In the genomic region with DNA sequence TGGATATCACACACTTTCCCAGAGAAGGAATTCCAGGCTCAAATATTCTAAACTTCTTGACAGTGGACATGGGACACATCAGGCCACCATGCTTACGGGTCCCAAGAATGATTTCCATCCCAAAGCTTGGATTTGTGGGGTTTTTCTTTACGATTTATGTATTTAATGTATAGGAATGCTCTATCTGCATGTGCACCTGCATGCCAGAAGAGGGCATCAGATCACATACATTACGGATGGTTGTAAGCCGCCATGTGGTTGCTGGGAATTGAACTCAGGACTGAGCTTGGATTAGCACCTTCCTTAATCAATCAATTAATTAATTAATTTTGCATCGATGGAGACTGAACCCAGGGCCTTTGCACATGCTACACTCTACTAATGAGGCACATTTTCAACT, we compare ENCODE assay signal across 34 mouse cellular contexts. TPM values are rescaled to one million over a fixed set of nuclear protein-coding genes. Genes with fewer than 3 reads are reported as not detected.
A peak's percentile ranks its signal among the peaks of the same experiment; 100 is the strongest.
DNase-seq lines count a peak whose midpoint lies in the region; ATAC-seq and TF ChIP-seq lines count a peak whose summit lies in the region.
"Had no signal": no experiment of that assay in that cellular context is flagged by ENCODE, and none has a peak within 500 bp of the region (broad histone marks: within the 10 kb centered on the region; RNA-seq: fewer than 3 reads in every experiment).

No protein-coding gene starts in this region.

- no peak for TF ChIP-seq EP300 in lung, postnatal 0 days (IDR thresholded peaks at IDR 0.05)
- TF ChIP-seq EP300 in MEL (IDR thresholded peaks at IDR 0.05; ENCODE audit: low read depth in 1 of 2, low read length in 2 of 2): no peak

- ATAC-seq in kidney, postnatal 0 days (replicated peaks; ENCODE audit: low FRiP score, low read depth): no peak; the same call in 1 of the 2 replicates
- ATAC-seq in lung, postnatal 0 days: no peak
- ATAC-seq: forebrain, embryonic 15.5 days; liver, embryonic 12.5 days had no signal

- no peaks in the 10 kb centered on the region for H3K79me2 ChIP-seq in MEL (ENCODE audit: control insufficient read depth, insufficient read depth, low read length, poor library complexity)

- no peak for TF ChIP-seq POLR2A in MEL (IDR thresholded peaks at IDR 0.05; ENCODE audit: control insufficient read depth in 1 of 2, insufficient read depth in 1 of 2, low read depth in 1 of 2, low read length in 2 of 2, poor library complexity in 1 of 2)

- H3K27ac ChIP-seq in kidney, postnatal 0 days: no peak overlapping the region
- no peak overlapping the region for H3K27ac ChIP-seq in lung, postnatal 0 days (ENCODE audit: low read length)
- H3K27ac ChIP-seq in MEL (ENCODE audit: control insufficient read depth, low read depth, low read length): no peak overlapping the region
- H3K27ac ChIP-seq: embryonic facial prominence, embryonic 12.5 days; forebrain, embryonic 15.5 days; gastrocnemius, adult 2 months; hindbrain, embryonic 15.5 days; limb, embryonic 12.5 days; liver, embryonic 12.5 days; lung, embryonic 15.5 days; midbrain, embryonic 12.5 days had no signal

- H3K9me3 ChIP-seq in kidney, postnatal 0 days (replicated peaks; ENCODE audit: low read length): no peaks in the 10 kb centered on the region
- H3K9me3 ChIP-seq in lung, postnatal 0 days (ENCODE audit: low read length): no peaks in the 10 kb centered on the region
- H3K9me3 ChIP-seq in MEL (replicated peaks; ENCODE audit: insufficient read depth, low read length): no peaks in the 10 kb centered on the region
- H3K9me3 ChIP-seq: embryonic facial prominence, embryonic 12.5 days; forebrain, embryonic 15.5 days; heart, embryonic 12.5 days; hindbrain, embryonic 15.5 days; limb, embryonic 12.5 days; liver, embryonic 12.5 days; lung, embryonic 15.5 days; megakaryocyte, embryonic 14.5 days; midbrain, embryonic 12.5 days had no signal

- H3K9ac ChIP-seq in kidney, postnatal 0 days (ENCODE audit: low read depth, low read length): no peak overlapping the region
- H3K9ac ChIP-seq in lung, postnatal 0 days (replicated peaks; ENCODE audit: low read depth): no peak overlapping the region
- no peak overlapping the region for H3K9ac ChIP-seq in MEL (ENCODE audit: control insufficient read depth, low read depth, low read length, poor library complexity, severe bottlenecking)
- H3K9ac ChIP-seq: embryonic facial prominence, embryonic 12.5 days; forebrain, embryonic 15.5 days; heart, embryonic 12.5 days; hindbrain, embryonic 15.5 days; limb, embryonic 12.5 days; liver, embryonic 12.5 days; lung, embryonic 15.5 days; midbrain, embryonic 12.5 days had no signal

- 91% methylated on average over 5 of the region's 5 CpGs for WGBS in kidney, postnatal 0 days
- 90% methylated on average over 5 of the region's 5 CpGs for WGBS in lung, postnatal 0 days

- no peak overlapping the region for H3K4me2 ChIP-seq in kidney, postnatal 0 days (ENCODE audit: low read length)
- H3K4me2 ChIP-seq in lung, postnatal 0 days (replicated peaks; ENCODE audit: low read depth, low read length): no peak overlapping the region
- H3K4me2 ChIP-seq: embryonic facial prominence, embryonic 12.5 days; forebrain, embryonic 15.5 days; heart, embryonic 12.5 days; hindbrain, embryonic 15.5 days; limb, embryonic 12.5 days; liver, embryonic 12.5 days; lung, embryonic 15.5 days; midbrain, embryonic 12.5 days had no signal

- 0 out of 2 replicates have a peak, but pooled peaks have one; percentile 38 for TF ChIP-seq CTCF in kidney, postnatal 0 days (IDR thresholded peaks at IDR 0.05; ENCODE audit: low read depth)
- TF ChIP-seq CTCF in lung, postnatal 0 days (IDR thresholded peaks at IDR 0.05): peak; percentile 35; the same call in 1 of the 2 replicates
- TF ChIP-seq CTCF in MEL (IDR thresholded peaks at IDR 0.05 in 2 of 3, conservative IDR thresholded peaks at IDR 0.05 in 1 of 3; ENCODE audit: control insufficient read depth in 1 of 3, insufficient read depth in 1 of 3, low read depth in 2 of 3, low read length in 3 of 3, poor library complexity in 1 of 3, severe bottlenecking in 1 of 3): peak; percentile 55 to 68 (median 60)

- no peak for DNase-seq in kidney, postnatal 0 days (ENCODE audit: low spot score)
- no peak for DNase-seq in kidney, adult 8-10 months
- no peak for DNase-seq in lung, postnatal 0 days (ENCODE audit: low spot score)
- no peak for DNase-seq in lung, postnatal 14 days
- peak; percentile 49 for DNase-seq in MEL (ENCODE audit: low read depth, low spot score)
- no peak for DNase-seq in thymus, postnatal 14 days
- DNase-seq: adrenal gland, postnatal 25 days; cerebellum, adult 11-12 months; cerebellum, adult 9-11 months; embryo, embryonic 11 days; gastrocnemius, adult 2 months; gastrocnemius, postnatal 36 days; heart, adult 18-20 months; heart, postnatal 10 days; kidney, postnatal 14 days; layer of hippocampus, adult 9-11 months; lung, postnatal 4 days; right cerebral cortex, postnatal 25 days; spleen, adult 18-20 months had no signal

- peaks cover under 1% of the 10 kb centered on the region; the same call in 1 of the 2 replicates for H3K4me1 ChIP-seq in kidney, postnatal 0 days (replicated peaks; ENCODE audit: insufficient read depth, low read length)
- no peaks in the 10 kb centered on the region for H3K4me1 ChIP-seq in lung, postnatal 0 days (ENCODE audit: insufficient read depth, low read depth, low read length)
- no peaks in the 10 kb centered on the region for H3K4me1 ChIP-seq in MEL (ENCODE audit: control insufficient read depth in 1 of 2, insufficient read depth in 2 of 2, low read length in 2 of 2)
- H3K4me1 ChIP-seq: forebrain, embryonic 15.5 days; hindbrain, embryonic 15.5 days; liver, embryonic 12.5 days; lung, embryonic 15.5 days; midbrain, embryonic 12.5 days had no signal

- H3K4me3 ChIP-seq in kidney, postnatal 0 days (replicated peaks; ENCODE audit: low read depth, low read length): no peak overlapping the region
- no peak overlapping the region for H3K4me3 ChIP-seq in lung, postnatal 0 days (ENCODE audit: low read depth, low read length)
- H3K4me3 ChIP-seq in MEL (ENCODE audit: control insufficient read depth in 1 of 2, insufficient read depth in 1 of 2, low read depth in 2 of 2, low read length in 2 of 2): no peak overlapping the region
- H3K4me3 ChIP-seq: embryonic facial prominence, embryonic 12.5 days; forebrain, embryonic 15.5 days; gastrocnemius, adult 2 months; heart, embryonic 12.5 days; hindbrain, embryonic 15.5 days; limb, embryonic 12.5 days; liver, embryonic 12.5 days; lung, embryonic 15.5 days; megakaryocyte, embryonic 14.5 days; midbrain, embryonic 12.5 days had no signal

- H3K36me3 ChIP-seq in kidney, postnatal 0 days (ENCODE audit: insufficient read depth, low read length): peaks cover 20% of the 10 kb centered on the region
- H3K36me3 ChIP-seq in lung, postnatal 0 days (ENCODE audit: insufficient read depth, low read length): peaks cover 4% of the 10 kb centered on the region; the same call in 1 of the 2 replicates
- H3K36me3 ChIP-seq in MEL (ENCODE audit: control insufficient read depth in 1 of 2, insufficient read depth in 2 of 2, low read length in 2 of 2): no peaks in the 10 kb centered on the region

- no peaks in the 10 kb centered on the region for H3K27me3 ChIP-seq in kidney, postnatal 0 days (ENCODE audit: insufficient read depth, low read length)
- H3K27me3 ChIP-seq in lung, postnatal 0 days (replicated peaks; ENCODE audit: insufficient read depth, low read length): no peaks in the 10 kb centered on the region
- peaks cover 0 to 11% of the 10 kb centered on the region in 2 experiments for H3K27me3 ChIP-seq in MEL (ENCODE audit: control insufficient read depth in 1 of 2, insufficient read depth in 2 of 2, low read length in 2 of 2)
- H3K27me3 ChIP-seq: embryonic facial prominence, embryonic 12.5 days; forebrain, embryonic 15.5 days; heart, embryonic 12.5 days; hindbrain, embryonic 15.5 days; limb, embryonic 12.5 days; liver, embryonic 12.5 days; lung, embryonic 15.5 days; midbrain, embryonic 12.5 days had no signal

- TF ChIP-seq RAD21 in MEL (IDR thresholded peaks at IDR 0.05; ENCODE audit: low read depth, low read length): peak; percentile 45

TF ChIP-seq in MEL, 35 proteins besides CTCF, POLR2A, EP300 and RAD21:
- no peak for TF ChIP-seq MXI1 (IDR thresholded peaks at IDR 0.05; ENCODE audit: low read depth, low read length)
- TF ChIP-seq MYC (IDR thresholded peaks at IDR 0.05; ENCODE audit: low read depth, low read length): peak; percentile 83; the same call in 1 of the 2 replicates
- TF ChIP-seq MAZ (IDR thresholded peaks at IDR 0.05; ENCODE audit: low read depth, low read length): no peak
- no peak for TF ChIP-seq TCF12 (IDR thresholded peaks at IDR 0.05; ENCODE audit: low read depth, low read length)
- TF ChIP-seq CHD1 (IDR thresholded peaks at IDR 0.05; ENCODE audit: low read depth, low read length): no peak
- TF ChIP-seq ZC3H11A (IDR thresholded peaks at IDR 0.05; ENCODE audit: low read depth, low read length): 0 out of 2 replicates have a peak, but pooled peaks have one; percentile 33
- no peak for TF ChIP-seq MYB (IDR thresholded peaks at IDR 0.05; ENCODE audit: low read depth, low read length)
- peak; percentile 63 for TF ChIP-seq SMC3 (IDR thresholded peaks at IDR 0.05; ENCODE audit: low read depth, low read length)
- no peak for TF ChIP-seq BHLHE40 (IDR thresholded peaks at IDR 0.05; ENCODE audit: borderline replicate concordance, low read depth, low read length)
- TF ChIP-seq ZNF384 (IDR thresholded peaks at IDR 0.05; ENCODE audit: low read depth, low read length): no peak
TF ChIP-seq in MEL: peak in this region for 3.

RNA-seq across cellular contexts. Expression of a gene that starts 30.0 kb away (rescaled TPM):
- polyA plus RNA-seq in kidney, postnatal 0 days (2015; fragmentation: Nextera tagmentation; extraction: Ambion mirVana): 14.9 and 20.5 TPM in 2 replicates
- 4.3 and 6.1 TPM in 2 replicates for polyA plus RNA-seq in lung, postnatal 0 days (2015; fragmentation: Nextera tagmentation; extraction: Ambion mirVana)
- 0.03 and 0.15 TPM in 2 replicates for total RNA-seq in MEL (2012; rRNA removed)
- polyA plus RNA-seq in MEL (2012; ENCODE audit: insufficient read depth in 1 of 2, insufficient read length in 2 of 2, low read depth in 1 of 2, low replicate concordance in 2 of 2, missing spikeins in 1 of 2): not detected
- total RNA-seq: gastrocnemius, adult 2 months; gastrocnemius, postnatal 36 days; hematopoietic stem cell, adult 5-6 weeks; monocyte, adult 5-6 weeks had no signal

RNA-seq across cellular contexts. Expression of a gene that starts 48.7 kb away (rescaled TPM):
- polyA plus RNA-seq in kidney, postnatal 0 days (2015; fragmentation: Nextera tagmentation; extraction: Ambion mirVana): not detected in 2 replicates
- polyA plus RNA-seq in lung, postnatal 0 days (2015; fragmentation: Nextera tagmentation; extraction: Ambion mirVana): not detected in 2 replicates
- 3.8 and 5.0 TPM in 2 replicates for total RNA-seq in MEL (2012; rRNA removed)
- polyA plus RNA-seq in MEL (2012; ENCODE audit: insufficient read depth in 1 of 2, insufficient read length in 2 of 2, low read depth in 1 of 2, low replicate concordance in 2 of 2, missing spikeins in 1 of 2): 1 to 10 TPM in 1 of 2 experiments, not detected in 1; 7.0 TPM
- total RNA-seq: adrenal gland, adult 18-20 months; adrenal gland, postnatal 25 days; gastrocnemius, adult 2 months; gastrocnemius, postnatal 36 days; heart, adult 18-20 months; heart, postnatal 10 days; hematopoietic stem cell, adult 5-6 weeks; left cerebral cortex, postnatal 25 days; monocyte, adult 5-6 weeks had no signal
- polyA plus RNA-seq: C2C12; embryonic facial prominence, embryonic 12.5 days; forebrain, embryonic 15.5 days; heart, embryonic 12.5 days; hindbrain, embryonic 15.5 days; limb, embryonic 12.5 days; liver, embryonic 12.5 days; lung, embryonic 15.5 days; midbrain, embryonic 12.5 days; neural tube, embryonic 14.5 days had no signal

RNA-seq across cellular contexts. Expression of a gene that starts 59.0 kb away (rescaled TPM):
- 85.8 and 90.6 TPM in 2 replicates for polyA plus RNA-seq in kidney, postnatal 0 days (2015; fragmentation: Nextera tagmentation; extraction: Ambion mirVana)
- polyA plus RNA-seq in lung, postnatal 0 days (2015; fragmentation: Nextera tagmentation; extraction: Ambion mirVana): 72.9 and 77.9 TPM in 2 replicates
- 135 and 137 TPM in 2 replicates for total RNA-seq in MEL (2012; rRNA removed)
- polyA plus RNA-seq in MEL (2012; ENCODE audit: insufficient read depth in 1 of 2, insufficient read length in 2 of 2, low read depth in 1 of 2, low replicate concordance in 2 of 2, missing spikeins in 1 of 2): 100 to 1,000 TPM in 1 of 2 experiments, not detected in 1; 183 TPM
